Mouse (Mus musculus) cerebellum, adult 2 months (tissue): ENCODE data around the gene Capzb.

Source experiments
- CTCF ChIP-seq: fragments of 200-500 bp; IDR thresholded peaks from 2 replicates; pipeline ENCODE4 v1.5.1; 2011; ENCODE audit warnings: low read depth, mild to moderate bottlenecking, control low read depth, low read length, moderate library complexity, borderline replicate concordance; ENCODE audit not compliant: insufficient read depth
- POLR2A ChIP-seq: fragments of 200-500 bp; IDR thresholded peaks from 2 replicates; pipeline ENCODE4 v1.6.1; 2011; ENCODE audit warnings: low read length, control low read depth, borderline replicate concordance; ENCODE audit not compliant: insufficient read depth

DNA sequence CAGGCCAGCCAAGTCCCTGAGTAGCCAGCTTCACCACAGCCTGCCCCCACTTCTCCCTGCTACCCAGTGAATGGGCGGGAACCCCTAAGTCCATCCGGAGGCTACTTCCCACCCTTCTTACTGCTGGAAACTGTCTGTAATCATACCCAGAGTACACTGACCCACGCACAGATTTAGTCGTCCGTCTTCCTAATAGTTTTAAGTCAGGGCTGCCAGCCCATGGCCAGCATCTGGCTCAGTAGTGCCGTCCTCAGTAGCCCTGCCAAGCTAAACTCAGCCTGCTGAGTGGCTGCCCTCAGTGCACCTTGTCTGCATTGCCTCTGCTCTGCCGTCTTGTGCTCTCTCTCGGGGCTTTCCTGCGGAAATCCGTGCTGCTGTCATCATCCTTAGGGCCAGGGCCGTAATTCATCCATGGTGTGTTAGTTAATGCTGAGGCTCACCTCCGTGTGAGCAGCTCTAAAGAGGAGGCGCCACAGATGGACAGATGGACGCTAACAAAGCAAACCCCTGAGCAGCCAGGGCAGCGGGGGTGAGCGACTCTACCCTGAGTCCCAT, 89.2 kb downstream of the Capzb start:
- no peak for TF ChIP-seq POLR2A
- no peak for TF ChIP-seq CTCF
